Mouse (Mus musculus) embryonic fibroblast, embryonic 13.5 days (primary cell): Measurements from ENCODE around the gene Shld2.

Experiments used
- CTCF ChIP-seq: IDR thresholded peaks from 2 replicates; pipeline ENCODE4 v1.5.1; 2011; ENCODE audit warnings: mild to moderate bottlenecking, control low read depth, low read length, moderate library complexity, borderline replicate concordance; ENCODE audit not compliant: insufficient read depth
- POLR2A ChIP-seq: IDR thresholded peaks from 2 replicates; pipeline ENCODE4 v1.6.1; 2011; ENCODE audit warnings: low read depth, mild to moderate bottlenecking, control low read depth, low read length, moderate library complexity

DNA sequence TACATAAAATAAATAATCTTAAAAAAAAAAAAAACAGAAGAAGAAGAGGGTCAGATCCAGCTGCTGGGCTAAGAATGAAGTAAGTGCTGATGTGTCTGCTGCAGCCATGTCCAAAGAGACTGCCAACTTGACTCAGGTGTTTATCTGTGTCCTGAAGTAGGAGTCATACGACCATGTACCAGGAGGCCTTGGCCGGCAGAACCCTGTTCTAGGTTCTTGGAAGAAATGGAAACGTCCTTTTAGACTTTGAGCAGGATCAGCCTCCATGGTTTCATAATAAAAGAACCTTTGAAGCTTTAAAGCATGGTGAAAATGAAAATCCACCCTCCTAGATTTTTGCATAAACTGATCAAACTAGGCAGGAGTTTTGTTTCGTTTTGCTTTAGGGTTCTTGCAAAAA is 44.2 kb upstream of the Shld2 start:
- TF ChIP-seq POLR2A: no peak
- no peak for TF ChIP-seq CTCF
